Mouse (Mus musculus): ENCODE measurements at regions not wholly inside any gene's neighbourhood (a gene's known extent, or its start where the extent isn't known, plus 50 kb on each side); places are given as distances from the start of the nearest gene placed in this dataset.

GRCm38 (mm10) chr7:70285344-70285743 lies 81.2 kb downstream of the Nr2f2 start:
- TF ChIP-seq EP300 (IDR thresholded peaks at IDR 0.05), result no peak
- no peak for TF ChIP-seq CTCF (IDR thresholded peaks at IDR 0.05)

Measured in lung, postnatal 0 days (tissue).